Comparison of ENCODE assay signal across 28 mouse cellular contexts in the genomic region with DNA sequence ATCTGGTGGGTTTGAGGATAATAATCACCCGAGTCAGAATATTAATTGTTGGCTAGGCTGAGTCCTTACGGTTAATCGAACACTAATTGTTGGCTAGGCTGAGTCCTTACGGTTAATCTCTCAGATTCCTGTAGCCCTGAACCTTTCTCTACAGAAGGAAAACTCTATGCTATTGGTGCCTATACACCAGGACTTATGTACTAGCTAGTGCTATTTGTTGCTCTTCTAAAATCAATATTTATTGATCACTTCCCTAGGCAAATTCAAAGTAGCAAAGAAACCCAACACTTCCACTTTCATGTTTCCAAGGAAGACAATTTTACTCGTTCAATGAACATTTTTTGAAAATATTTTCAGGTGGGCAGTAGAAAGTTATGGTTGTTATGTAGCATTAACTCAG.
"Had no signal": no experiment of that assay in that cellular context is flagged by ENCODE, and none has a peak within 500 bp of the region (broad histone marks: within the 10 kb centered on the region; RNA-seq: fewer than 3 reads in every experiment).

No protein-coding gene starts in this region.

- H3K9ac ChIP-seq: embryonic facial prominence, embryonic 12.5 days; embryonic facial prominence, embryonic 13.5 days; embryonic facial prominence, embryonic 15.5 days; forebrain, embryonic 12.5 days; forebrain, embryonic 13.5 days; forebrain, embryonic 15.5 days; forebrain, postnatal 0 days had no signal

- H3K36me3 ChIP-seq: embryonic facial prominence, embryonic 10.5 days; embryonic facial prominence, embryonic 12.5 days; embryonic facial prominence, embryonic 13.5 days; embryonic facial prominence, embryonic 15.5 days; forebrain, embryonic 10.5 days; forebrain, embryonic 12.5 days; forebrain, embryonic 15.5 days had no signal

- H3K4me3 ChIP-seq: embryonic facial prominence, embryonic 10.5 days; embryonic facial prominence, embryonic 12.5 days; embryonic facial prominence, embryonic 13.5 days; embryonic facial prominence, embryonic 15.5 days; erythroblast, embryonic 14.5 days; forebrain, embryonic 10.5 days; forebrain, embryonic 12.5 days; forebrain, embryonic 13.5 days; forebrain, embryonic 15.5 days; gastrocnemius, adult 2 months had no signal

- H3K27me3 ChIP-seq: embryonic facial prominence, embryonic 12.5 days; embryonic facial prominence, embryonic 13.5 days; embryonic facial prominence, embryonic 15.5 days; forebrain, embryonic 12.5 days; forebrain, embryonic 13.5 days; forebrain, embryonic 15.5 days had no signal

- H3K9me3 ChIP-seq: embryonic facial prominence, embryonic 10.5 days; embryonic facial prominence, embryonic 12.5 days; embryonic facial prominence, embryonic 13.5 days; embryonic facial prominence, embryonic 15.5 days; forebrain, embryonic 10.5 days; forebrain, embryonic 12.5 days; forebrain, embryonic 13.5 days; forebrain, embryonic 15.5 days had no signal

- H3K27ac ChIP-seq: embryonic facial prominence, embryonic 10.5 days; embryonic facial prominence, embryonic 12.5 days; embryonic facial prominence, embryonic 13.5 days; embryonic facial prominence, embryonic 15.5 days; forebrain, embryonic 10.5 days; forebrain, embryonic 12.5 days; forebrain, embryonic 13.5 days; forebrain, embryonic 15.5 days; gastrocnemius, adult 2 months had no signal

- DNase-seq: cerebellum, adult 2 months; cerebellum, adult 8-10 months; cerebellum, adult 9-10 months; cerebellum, adult 9-11 months; cerebellum, postnatal 10 days; cerebellum, postnatal 14 days; cerebellum, postnatal 25 days; cerebellum, postnatal 36 days; embryo, embryonic 11 days; forebrain, postnatal 0 days; gastrocnemius, adult 2 months; gastrocnemius, postnatal 10 days; gastrocnemius, postnatal 14 days; gastrocnemius, postnatal 25 days; gastrocnemius, postnatal 36 days; heart, adult 11 months; heart, adult 18-20 months had no signal

- ATAC-seq: forebrain, embryonic 13.5 days; forebrain, embryonic 14.5 days; forebrain, embryonic 15.5 days; forebrain, embryonic 16.5 days; forebrain, postnatal 0 days had no signal

- H3K4me1 ChIP-seq: embryonic facial prominence, embryonic 13.5 days; embryonic facial prominence, embryonic 15.5 days; forebrain, embryonic 12.5 days; forebrain, embryonic 13.5 days; forebrain, embryonic 15.5 days had no signal

- H3K4me2 ChIP-seq: embryonic facial prominence, embryonic 12.5 days; embryonic facial prominence, embryonic 13.5 days; embryonic facial prominence, embryonic 15.5 days; forebrain, embryonic 12.5 days; forebrain, embryonic 13.5 days; forebrain, embryonic 15.5 days had no signal
